8 mouse cellular contexts compared by ENCODE assay signal in genomic region chr16:72029273-72029672, GRCm38 (mm10).
DNase-seq lines count a peak whose midpoint lies in the region; ATAC-seq and TF ChIP-seq lines count a peak whose summit lies in the region.

No protein-coding gene starts in this region.

- no peak for TF ChIP-seq CTCF in stomach, postnatal 0 days (IDR thresholded peaks at IDR 0.05; ENCODE audit: low read depth)

- peak overlapping the region; percentile 61 for H3K4me2 ChIP-seq in limb, embryonic 11.5 days (ENCODE audit: low read depth, severe bottlenecking)
- peak overlapping the region; percentile 56 for H3K4me2 ChIP-seq in stomach, postnatal 0 days (replicated peaks; ENCODE audit: low read depth)

- no peak overlapping the region for H3K27ac ChIP-seq in limb, embryonic 11.5 days (replicated peaks; ENCODE audit: low read depth, low read length)
- H3K27ac ChIP-seq in stomach, postnatal 0 days (replicated peaks): no peak overlapping the region

- no peak for TF ChIP-seq EP300 in stomach, postnatal 0 days (optimal IDR thresholded peaks at IDR 0.05)

- no peak overlapping the region for H3K9ac ChIP-seq in limb, embryonic 11.5 days (ENCODE audit: low read length)
- no peak overlapping the region for H3K9ac ChIP-seq in stomach, postnatal 0 days (ENCODE audit: low read length)

- H3K27me3 ChIP-seq in megakaryocyte, embryonic 14.5 days (replicated peaks): peaks cover 22% of the 10 kb centered on the region
- H3K27me3 ChIP-seq in limb, embryonic 11.5 days (ENCODE audit: control insufficient read depth, insufficient read depth, low read length): peaks cover 12% of the 10 kb centered on the region
- H3K27me3 ChIP-seq in stomach, postnatal 0 days (ENCODE audit: control insufficient read depth, insufficient read depth, low read length): no peaks in the 10 kb centered on the region

- ATAC-seq in cerebellum, adult (ENCODE audit: insufficient number of reproducible peaks, low FRiP score, low TSS enrichment): no peak
- no peak for ATAC-seq in megakaryocyte, adult 5-6 weeks (ENCODE audit: poor library complexity, severe bottlenecking)
- no peak for ATAC-seq in limb, embryonic 11.5 days (ENCODE audit: insufficient number of reproducible peaks, low FRiP score, low TSS enrichment, low read depth)
- no peak for ATAC-seq in stomach, postnatal 0 days (ENCODE audit: low FRiP score, low TSS enrichment)

- H3K36me3 ChIP-seq in megakaryocyte, embryonic 14.5 days (replicated peaks; ENCODE audit: low read length): no peaks in the 10 kb centered on the region
- H3K36me3 ChIP-seq in limb, embryonic 11.5 days (ENCODE audit: control insufficient read depth, insufficient read depth, low read length): no peaks in the 10 kb centered on the region
- H3K36me3 ChIP-seq in stomach, postnatal 0 days (ENCODE audit: control insufficient read depth, insufficient read depth, low read length): no peaks in the 10 kb centered on the region

- WGBS in limb, embryonic 11.5 days: 3% methylated on average over 4 of the region's 4 CpGs
- 9% methylated on average over 4 of the region's 4 CpGs for whole genome bisulfite sequencing in stomach, postnatal 0 days

- no peaks in the 10 kb centered on the region for H3K9me3 ChIP-seq in megakaryocyte, embryonic 14.5 days
- H3K9me3 ChIP-seq in limb, embryonic 11.5 days (ENCODE audit: control insufficient read depth, low read length): no peaks in the 10 kb centered on the region
- no peaks in the 10 kb centered on the region for H3K9me3 ChIP-seq in stomach, postnatal 0 days (ENCODE audit: control insufficient read depth, low read length)

- DNase-seq in cerebellum, postnatal 10 days: peak; percentile 3 to 5
- DNase-seq in limb, embryonic 11.5 days (ENCODE audit: low spot score): no peak
- no peak for DNase-seq in stomach, postnatal 0 days (ENCODE audit: low spot score)
- no peak for DNase-seq in cerebellum, postnatal 25 days
- DNase-seq in thymus, postnatal 0 days (ENCODE audit: low spot score): no peak

- peak overlapping the region; percentile 50 for H3K4me3 ChIP-seq in megakaryocyte, embryonic 14.5 days (replicated peaks)
- no peak overlapping the region for H3K4me3 ChIP-seq in limb, embryonic 11.5 days (ENCODE audit: low read depth, low read length)
- H3K4me3 ChIP-seq in stomach, postnatal 0 days (ENCODE audit: low read depth, low read length): peak overlapping the region; percentile 28

- peaks cover 6% of the 10 kb centered on the region; the same call in 1 of the 2 replicates for H3K4me1 ChIP-seq in megakaryocyte, embryonic 14.5 days
- no peaks in the 10 kb centered on the region for H3K4me1 ChIP-seq in limb, embryonic 11.5 days (ENCODE audit: control insufficient read depth, insufficient read depth, low read length)
- H3K4me1 ChIP-seq in stomach, postnatal 0 days (replicated peaks; ENCODE audit: control insufficient read depth, insufficient read depth): no peaks in the 10 kb centered on the region

Comparison
In these comparisons a context has a peak if more than half of its experiments do, and no peak if none do; other contexts are left out.
1. DNase-seq: peak in cerebellum, postnatal 10 days (2 of 2); none in limb, embryonic 11.5 days (single experiment), stomach, postnatal 0 days (single experiment), cerebellum, postnatal 25 days (0 of 2) and thymus, postnatal 0 days (single experiment).